Mouse (Mus musculus) CD4-positive, CD25-positive, alpha-beta regulatory T cell, adult 2 months (primary cell): Measurements from ENCODE around the gene Cmtm2b.

Experiments
- DNase-seq: peaks from one replicate; pipeline ENCODE4 v3.0.0-alpha.2; 2012; ENCODE audit warnings: low read depth, low spot score

The Cmtm2b gene

DNA sequence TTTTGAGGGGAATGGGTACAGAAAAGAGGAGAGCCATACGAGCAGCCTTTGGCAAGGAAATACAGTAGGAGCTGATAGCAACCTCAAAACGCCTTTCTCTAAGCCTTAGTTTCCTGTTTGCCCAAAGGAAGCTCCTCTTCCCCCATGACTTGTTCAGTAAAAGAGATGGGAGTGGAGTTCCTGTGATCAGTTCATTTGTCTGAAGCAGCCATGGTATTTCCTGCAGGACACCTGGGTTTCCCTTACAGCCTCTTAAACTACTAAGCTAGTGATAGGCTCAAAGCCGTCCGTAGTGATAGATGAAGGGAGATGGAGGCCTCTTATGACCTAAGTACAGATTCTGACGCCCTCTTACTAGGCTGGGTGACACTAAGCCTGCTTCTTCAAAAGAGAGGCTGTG is 20.4 kb downstream of the Cmtm2b start:
- no peak for DNase-seq

DNA sequence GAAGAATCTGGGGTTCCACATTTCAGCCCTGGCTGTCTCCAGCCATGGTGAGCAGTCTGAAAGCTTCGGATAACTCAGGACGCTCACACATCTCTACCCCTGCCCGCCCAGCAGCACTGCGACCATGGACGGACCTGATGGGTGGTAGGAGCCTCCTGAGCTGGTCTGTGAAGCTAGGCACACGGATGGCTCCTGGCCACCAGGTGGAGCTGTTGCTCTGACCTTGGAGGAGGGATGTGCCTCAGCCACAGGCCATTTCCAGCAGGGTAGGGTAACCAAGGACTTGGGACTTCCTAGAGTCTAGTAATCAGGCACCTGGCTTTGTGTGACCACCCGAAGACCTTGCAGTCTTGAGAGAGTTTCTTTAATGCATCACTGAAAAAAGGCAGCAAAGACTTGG is 21.9 kb downstream of the Cmtm2b start:
- peak; percentile 92 for DNase-seq

DNA sequence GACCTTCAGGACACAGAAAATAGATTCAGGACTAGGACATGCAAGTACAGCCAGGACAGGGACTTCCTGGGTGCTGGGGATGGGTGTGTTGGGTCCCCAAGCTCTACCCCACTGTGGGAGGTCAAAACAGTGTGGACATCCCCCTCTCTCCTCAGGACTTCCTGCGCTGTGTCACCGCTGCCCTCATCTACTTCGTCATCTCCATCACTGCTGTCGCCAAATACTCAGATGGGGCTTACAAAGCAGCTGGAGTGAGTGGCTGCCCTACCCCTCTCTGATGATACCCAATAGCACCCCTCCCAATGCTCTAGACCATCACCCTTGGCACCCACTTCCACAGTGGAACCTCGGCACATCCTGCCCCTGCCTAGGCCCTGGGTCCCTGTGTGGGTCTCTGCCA is 22.6 kb downstream of the Cmtm2b start:
- DNase-seq, result no peak

DNA sequence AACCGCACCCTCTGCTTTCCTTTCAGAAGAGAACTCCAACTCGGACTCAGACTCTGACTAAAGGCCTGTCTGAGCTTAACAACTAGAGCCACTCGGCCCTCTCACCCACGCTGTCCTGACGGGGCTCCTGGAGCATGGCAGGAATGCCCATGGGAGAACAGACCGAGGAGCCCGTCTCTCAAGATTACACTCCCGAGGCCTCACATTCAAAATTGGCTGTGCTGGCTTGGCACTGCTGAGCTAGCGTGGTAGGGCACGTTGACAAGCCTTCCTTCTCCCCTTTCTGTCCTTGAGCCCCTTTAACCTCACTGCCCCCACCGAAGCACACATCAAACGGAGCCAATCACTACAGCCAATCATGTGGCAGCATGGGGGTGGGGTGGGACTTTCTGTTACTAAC is 24.7 kb downstream of the Cmtm2b start:
- DNase-seq, result no peak

DNA sequence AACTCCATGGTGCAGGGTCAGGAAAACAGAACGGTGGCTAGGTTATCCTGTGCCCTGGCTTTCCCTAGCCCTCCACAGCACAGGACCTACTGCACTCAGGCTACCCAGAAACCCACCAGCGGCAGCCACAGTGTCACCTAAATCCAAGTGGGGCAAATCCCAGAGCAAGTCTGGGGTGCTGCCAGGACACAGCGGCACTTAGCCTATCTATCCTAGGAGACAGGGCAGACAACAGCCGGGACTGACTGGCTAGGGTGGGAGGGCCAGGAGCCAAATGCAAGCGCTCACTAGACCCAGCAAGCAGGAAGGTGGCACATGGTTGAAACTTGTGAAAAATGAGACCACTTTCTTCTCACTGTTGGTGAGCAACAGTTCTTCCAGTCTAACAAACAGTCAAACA is 26.9 kb downstream of the Cmtm2b start:
- DNase-seq, result no peak

DNA sequence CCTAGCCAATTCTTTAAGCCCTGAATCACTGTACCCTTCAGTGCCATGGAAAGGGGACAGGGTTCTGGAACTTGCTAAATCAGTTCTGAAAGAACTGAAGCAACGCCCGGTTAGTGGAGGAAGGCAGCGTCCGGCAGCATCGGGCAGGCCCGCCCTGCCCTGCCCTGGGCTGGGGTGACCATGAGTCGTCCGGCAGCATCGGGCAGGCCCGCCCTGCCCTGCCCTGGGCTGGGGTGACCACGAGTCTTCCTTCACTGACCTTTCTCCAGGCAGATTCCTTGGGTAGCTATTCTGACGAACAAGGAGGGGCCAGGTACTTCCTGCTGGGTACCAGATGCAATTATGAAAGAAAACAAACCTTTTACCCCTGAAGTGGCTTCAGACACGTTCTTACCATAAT is 28.0 kb downstream of the Cmtm2b start:
- DNase-seq, result no peak

DNA sequence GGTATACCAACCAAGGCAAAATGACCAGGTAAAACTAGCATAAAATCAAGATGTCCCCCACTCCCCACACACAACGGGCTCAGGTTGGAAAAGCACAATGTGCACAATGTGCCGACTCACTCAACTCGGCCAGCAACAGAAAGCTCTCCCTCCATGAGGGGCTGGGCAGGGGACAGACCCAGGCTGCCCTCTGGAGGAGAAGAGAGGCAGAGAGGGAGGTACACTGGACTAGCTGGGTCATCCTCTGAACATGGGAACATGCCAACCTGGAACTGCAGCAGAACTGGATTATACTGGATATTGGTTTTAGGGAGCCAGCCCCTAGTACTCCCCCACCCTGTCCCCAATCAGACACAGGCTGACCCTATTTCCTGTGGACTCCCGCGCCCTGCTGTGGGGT is 31.2 kb downstream of the Cmtm2b start:
- DNase-seq, result no peak

DNA sequence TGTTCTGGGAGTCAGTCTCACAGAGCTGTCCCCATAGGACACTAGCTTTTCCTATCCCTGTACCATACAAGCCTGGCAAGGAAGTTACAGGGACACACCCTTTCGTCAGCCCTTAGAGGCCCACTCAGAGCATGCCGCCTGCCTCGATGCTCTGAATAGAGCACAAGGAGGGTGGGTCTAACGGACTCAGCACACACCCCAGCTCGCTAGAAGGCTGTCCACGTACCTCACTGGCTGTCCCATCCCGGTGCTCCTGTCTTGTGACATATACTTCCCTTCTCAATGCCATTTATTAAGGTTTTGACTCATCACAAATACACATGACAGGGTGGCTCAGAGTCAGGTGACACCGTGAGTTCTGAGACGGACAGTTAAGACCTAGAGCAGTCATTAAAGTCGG is 32.5 kb downstream of the Cmtm2b start:
- DNase-seq, result no peak

DNA sequence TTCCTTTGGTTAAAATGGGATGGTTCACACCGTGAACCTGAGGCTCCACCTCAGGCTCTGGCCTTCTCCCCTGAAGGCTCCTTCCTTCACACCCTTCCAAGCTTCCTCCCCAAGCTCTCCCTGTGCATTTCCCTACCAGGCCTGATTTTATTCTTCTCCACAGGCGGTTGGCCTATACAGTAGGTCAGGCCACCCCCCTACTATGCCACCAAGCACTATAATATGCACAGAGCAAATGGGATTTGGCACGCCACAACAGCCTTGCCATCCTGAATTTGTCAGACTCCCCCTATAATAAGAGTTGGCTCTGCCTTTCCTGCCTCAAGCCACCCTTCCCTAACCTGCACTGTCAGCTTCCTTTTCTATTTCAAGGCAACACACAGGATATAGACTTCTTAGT is 36.6 kb downstream of the Cmtm2b start:
- DNase-seq, result no peak

DNA sequence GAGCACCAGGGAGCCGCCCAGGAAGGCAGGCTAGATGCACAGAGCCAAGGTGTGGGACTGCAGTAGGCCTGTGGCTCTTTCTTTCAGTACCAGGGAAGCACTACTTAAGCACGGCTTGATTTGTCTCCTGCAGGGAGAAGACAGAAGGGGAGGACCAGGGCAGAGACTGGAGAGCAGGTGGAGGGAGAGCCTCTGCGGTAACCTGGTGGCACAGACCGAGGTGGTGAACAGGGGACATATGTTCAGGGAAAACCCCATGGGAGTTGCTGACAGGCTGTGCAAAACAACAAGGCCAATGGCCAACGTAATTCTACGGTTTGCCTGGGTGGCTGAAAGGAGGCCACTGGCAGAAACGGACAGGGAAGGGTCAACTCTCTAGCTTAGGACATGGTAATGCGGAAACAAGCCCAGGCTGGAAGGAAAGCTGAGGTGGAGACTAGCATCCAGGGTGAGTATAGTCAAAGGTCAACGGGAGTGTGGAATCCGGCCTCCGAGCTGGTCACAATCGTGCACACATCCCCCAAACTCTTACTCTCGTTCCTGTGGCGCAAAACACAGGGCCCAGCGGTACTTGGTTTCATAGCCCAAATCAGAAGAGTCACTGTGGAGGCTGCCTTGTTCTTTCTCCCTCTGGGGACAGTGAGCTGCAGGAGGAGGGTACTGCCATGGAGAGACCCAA is 37.9 kb downstream of the Cmtm2b start:
- DNase-seq, result no peak

DNA sequence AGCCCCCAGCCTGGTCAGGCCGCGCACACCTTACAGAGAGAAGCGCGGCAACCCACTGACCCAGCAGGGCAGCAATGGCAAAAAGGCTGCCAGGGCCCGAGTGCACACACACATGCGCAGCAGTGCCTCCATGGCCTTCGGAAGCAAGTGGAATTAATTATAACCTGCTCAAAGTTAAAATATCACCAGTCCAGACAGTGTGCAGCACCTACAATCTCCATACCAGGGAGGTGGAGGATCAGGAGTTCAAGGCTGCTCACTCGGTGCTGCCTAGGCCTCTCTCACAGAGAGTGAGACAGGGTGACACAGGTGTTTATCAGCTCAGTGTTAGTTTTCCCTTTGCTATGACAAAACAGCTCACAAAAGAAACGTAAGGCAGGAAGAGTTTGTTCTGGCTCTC is 43.7 kb downstream of the Cmtm2b start:
- no peak for DNase-seq

DNA sequence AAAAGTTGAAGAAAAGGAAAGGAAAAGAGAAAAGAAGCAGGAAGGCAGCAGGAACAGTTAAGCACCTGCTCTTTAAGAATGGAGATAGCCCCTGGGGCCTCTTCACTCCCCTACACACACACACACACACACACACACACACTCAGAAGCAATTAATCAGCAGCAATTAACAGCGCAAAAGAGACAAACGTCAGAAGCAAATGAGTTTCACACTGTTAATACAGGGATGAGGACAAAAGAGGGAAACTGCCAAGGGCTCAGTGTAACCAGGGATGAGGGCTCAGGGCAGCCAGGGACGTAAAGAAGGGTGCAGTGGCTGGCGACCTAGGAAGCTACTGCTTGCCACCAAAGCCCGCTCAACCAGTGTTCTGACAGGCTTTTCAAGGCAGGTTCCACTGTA is 45.4 kb downstream of the Cmtm2b start:
- DNase-seq, result no peak

DNA sequence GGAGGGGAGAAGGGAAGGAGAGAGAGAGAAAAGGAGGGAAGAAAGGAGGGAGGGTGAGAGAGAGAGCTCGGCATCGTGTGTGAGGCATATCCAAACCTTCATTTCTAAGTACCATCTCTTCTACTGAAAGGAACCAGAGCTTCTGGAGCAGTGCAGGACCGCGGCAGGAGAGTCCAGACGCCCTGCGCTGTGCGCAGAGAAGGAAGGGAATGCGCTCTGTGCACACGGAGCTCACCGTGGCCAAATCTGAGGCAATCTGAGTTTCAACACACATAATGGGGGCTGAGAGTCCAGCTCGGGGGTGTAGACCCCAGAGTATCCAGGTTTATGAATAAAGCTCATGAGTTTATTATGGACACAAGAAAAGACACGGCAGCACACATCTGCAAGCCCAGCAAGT is 47.6 kb downstream of the Cmtm2b start:
- no peak for DNase-seq

DNA sequence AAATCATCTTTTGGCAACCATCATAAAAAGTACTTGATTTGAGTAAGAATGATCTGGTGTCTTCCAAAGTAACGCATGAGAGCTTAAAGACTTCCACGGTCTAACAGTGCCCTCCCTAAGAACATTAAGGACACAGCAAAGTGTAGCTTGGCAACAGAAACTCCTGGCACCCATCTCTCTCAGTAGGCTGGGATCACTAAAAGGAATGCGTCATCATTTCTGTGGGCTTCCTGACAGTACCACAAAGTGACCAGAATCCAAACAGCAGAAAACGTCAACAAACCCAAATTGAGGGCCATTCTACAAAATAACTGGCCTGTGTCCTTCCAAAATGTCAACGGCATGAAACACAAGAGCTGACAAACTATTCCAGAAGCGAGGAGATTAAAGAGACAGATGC is 48.0 kb downstream of the Cmtm2b start:
- no peak for DNase-seq

DNA sequence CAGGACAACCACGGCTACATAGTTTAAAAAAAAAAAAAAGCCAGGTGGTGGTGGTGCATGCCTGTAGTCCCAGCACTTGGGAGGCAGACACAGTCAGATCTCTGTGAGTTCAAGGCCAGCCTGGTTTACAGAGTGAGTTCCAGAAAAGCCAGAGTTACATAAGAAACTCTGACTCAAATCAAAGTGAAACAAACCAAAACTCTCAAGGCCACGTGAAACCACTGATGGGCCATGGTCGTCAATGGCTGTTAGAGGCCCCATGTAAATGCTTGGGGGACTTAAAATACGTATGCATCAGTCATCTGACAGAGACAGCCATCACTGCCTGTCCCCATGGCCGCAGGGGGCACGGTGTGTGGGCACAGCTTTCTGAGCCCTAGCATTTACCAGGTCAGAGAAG is 49.1 kb downstream of the Cmtm2b start:
- DNase-seq, result no peak

DNA sequence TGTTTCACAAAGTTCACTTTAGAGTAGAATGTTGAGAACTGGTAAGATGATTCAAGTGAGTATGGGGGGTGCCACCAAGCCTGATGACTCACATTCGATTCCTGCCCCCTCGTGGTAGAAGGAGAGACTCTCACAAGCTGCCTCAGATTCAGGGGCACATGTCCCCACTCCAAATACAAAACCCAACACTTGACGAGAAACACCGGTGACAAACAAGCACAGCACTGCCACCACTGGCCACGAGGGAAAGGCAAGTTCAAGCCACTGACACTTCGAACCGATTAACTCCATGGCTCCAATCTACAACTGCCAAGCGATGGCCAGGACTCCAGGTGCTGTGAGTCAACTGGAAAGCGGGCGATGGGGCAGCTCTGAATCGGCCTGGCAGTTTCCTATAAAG is 51.7 kb downstream of the Cmtm2b start:
- peak; percentile 7 for DNase-seq

DNA sequence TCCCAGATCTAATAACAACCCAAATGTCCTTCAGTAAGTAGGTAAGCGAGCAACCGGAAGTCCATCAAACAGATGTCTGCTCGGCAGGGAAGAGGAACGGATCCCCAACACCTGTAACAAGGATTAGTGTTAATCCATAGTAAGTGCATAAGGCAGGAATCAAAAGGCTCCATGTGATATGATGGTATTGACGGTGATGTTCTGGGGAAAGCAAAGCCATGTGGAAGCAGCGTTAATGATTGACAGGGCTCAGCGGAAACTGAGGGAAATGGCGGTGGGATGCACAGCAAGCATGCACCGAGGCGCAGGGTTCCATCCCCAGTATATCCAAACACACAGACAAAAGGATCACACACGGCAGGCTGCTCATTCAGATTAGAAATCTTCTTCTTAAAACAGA is 52.2 kb downstream of the Cmtm2b start:
- no peak for DNase-seq

DNA sequence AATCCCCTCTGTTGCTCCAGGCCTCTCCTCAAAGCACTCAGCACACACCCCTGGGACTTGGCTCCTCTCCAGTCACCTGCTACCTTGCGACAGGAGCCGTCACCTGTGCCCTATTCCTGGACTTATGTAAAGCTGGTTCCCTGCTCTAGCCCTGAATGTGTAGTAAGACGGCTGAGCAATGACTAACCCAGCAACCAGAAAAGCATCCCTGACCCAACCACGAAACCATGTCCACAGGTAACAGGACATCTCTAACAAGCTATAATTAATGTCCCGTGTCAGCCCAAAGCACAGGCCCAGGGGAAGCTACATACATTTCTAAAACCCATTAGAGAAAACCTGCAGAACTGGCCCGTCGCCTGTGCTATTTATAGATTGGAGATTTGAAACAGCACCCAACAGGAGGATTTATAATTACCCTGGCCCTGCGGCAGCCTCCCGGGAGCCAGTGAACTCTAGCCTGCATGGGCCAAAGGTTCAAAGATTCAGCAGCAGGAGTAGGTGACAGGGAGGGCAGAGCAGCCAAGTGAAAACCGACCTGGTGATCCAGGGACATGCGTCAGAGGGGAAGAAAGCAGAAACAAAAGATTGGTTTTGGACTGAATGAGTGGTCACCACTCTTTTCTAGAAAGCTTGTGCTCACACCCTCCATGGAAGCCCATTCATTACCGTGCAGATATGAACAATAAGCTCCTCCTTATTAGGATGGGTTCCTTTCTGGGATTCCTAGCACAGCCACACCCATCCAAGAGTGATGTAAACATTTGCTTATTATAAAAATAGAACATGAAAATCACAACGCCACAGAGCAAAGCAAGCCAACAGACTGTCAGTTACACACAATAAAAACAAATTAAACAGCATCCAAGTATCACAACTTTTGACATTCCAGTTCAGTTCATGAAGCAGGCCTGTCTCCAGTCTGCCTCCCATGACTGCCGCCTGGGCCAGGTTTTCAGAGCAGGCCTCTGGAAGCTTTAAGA is 53.1 kb downstream of the Cmtm2b start:
- DNase-seq, result no peak

DNA sequence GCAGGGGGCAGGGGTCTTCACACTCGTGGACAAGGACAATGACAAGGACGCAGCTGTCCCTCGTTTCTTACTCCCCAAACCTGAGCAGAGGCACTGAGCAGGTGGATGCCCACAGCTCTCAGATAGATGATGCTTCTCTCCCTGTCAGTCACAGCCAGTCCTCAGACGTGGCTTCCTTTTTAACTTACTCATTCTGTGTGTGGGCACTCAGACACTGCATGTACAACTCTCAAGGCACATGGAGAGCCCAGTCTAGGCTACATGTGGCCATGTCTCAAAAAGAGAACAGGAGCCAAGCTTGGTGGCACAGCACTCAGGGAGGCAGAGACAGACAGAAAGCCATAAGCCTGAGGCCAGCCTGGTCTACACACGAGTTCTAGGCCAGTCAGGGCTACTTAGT is 53.9 kb downstream of the Cmtm2b start:
- DNase-seq, result no peak

DNA sequence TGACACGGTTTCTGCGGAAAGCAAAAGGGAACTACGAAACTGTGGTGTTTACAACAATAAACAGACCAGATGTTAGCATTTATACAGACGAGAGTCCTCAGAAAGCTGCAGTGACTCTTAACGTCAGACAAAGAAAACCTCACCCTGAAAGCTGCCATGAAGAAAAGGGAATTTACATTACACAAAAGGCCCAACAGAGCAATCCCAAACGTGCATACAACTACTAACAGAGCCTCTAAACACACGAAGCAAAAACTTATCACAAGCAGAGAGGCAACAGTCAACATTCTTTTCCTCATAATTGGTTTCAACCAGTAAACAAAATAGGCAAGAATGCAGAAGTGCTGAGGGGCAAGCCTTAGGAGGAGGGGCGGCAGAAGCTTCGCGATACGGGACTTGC is 54.6 kb downstream of the Cmtm2b start:
- DNase-seq, result no peak

DNA sequence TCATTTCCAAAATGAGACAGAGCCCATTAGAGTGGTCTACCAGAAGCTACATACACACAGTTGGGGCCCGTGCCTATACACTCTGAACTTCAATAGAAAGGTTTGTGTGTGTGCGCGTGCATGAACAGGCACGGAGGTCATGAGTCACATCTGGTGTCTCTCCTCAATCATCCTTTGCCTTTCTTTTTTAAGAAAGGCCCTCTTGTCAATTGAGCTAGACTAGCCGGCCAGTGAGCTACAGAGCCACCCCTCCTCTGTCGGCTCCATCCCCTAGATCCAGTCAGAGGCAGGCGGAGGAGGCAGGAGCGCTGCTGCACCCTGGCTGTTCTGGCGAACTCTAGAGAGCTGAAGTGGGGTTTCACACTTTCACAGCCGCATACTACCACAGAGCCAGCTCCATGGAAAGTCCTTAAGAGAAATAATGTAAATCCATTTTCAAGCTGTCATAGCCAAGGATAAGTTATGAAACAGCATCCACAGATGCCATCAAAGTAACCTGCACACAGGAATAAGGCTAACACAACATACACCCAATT is 57.3 kb downstream of the Cmtm2b start:
- no peak for DNase-seq

DNA sequence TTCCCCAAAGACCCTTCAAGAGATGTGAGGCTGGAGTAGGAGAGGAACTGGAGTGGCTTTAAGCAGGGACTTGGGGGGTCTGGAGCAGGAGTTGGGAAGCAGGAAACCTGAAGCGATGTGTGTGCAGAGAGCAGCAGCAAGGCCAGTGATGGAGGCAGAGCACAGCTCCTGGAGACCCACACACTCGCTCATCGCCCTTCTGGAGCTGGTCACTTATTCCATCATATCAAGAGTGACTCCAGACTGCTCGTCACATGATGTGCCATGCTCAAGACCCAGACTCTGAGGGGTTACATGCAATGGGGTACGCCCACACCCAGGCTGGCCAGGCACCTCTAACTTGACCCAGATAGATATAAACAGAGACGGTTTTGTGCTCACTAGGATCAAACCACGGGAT is 58.2 kb downstream of the Cmtm2b start:
- no peak for DNase-seq
